Mouse (Mus musculus): ENCODE measurements around the gene Ttc7b.
A peak's percentile ranks its signal among the peaks of the same experiment; 100 is the strongest.

The Ttc7b gene

DNA sequence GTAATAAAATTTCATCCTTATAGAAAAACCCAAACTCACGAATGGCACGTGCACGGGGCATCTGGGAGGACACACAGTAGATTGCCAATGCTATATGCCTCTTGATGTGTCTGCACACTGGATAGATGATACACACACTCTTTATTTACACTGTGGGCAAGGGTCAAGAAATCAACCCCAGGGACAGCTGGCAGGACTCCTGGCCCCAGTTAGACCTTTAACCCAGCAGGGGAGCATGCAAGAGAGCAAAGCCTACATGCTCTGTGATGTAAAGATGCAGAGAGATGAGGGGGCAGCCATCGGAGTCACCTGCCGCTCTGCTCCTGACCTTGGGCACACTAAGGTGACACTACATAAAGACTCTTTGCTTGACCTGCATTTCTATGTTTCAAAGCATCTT is 32.3 kb downstream of the Ttc7b start:
- DNase-seq (ENCODE audit: low read depth, low spot score): no peak

DNA sequence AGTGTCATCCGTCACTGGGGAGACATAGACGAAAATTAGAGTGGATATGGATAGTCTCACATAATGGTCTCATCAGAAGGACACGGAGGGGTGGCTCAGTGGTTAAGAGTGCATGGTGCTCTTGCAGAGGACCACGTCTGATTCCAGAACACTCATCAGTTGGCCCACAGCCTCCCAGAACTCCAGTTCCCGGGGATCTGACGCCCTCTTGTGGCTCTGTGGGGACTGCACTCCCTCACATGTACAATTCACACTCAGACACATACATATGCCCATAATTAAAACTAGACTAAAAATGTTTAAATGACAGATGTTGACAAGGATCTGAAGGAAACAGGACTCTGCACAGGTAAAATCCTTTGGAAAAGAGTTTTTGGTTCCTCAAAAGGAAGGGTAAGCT is 34.4 kb downstream of the Ttc7b start:
- DNase-seq (ENCODE audit: low read depth, low spot score): no peak

DNA sequence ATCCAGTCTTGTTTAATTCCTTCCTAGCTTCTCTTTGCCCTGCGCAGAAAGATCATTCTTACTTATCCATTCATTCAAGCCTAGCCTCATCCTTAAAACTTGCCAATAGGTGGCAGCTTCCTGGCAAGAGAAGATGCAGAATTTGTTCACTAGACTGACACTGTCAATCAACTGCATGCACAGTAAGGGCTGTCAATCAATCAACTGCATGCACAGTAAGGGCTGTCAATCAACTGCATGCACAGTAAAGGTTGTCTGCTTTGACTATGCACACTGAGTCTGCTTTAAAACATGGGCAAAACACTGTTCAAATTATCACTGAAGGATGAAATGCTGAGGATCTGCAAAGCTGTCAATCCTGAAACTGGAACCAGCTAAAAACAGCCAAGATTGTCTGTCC is 37.6 kb downstream of the Ttc7b start:
- no peak for DNase-seq (ENCODE audit: low read depth, low spot score)

DNA sequence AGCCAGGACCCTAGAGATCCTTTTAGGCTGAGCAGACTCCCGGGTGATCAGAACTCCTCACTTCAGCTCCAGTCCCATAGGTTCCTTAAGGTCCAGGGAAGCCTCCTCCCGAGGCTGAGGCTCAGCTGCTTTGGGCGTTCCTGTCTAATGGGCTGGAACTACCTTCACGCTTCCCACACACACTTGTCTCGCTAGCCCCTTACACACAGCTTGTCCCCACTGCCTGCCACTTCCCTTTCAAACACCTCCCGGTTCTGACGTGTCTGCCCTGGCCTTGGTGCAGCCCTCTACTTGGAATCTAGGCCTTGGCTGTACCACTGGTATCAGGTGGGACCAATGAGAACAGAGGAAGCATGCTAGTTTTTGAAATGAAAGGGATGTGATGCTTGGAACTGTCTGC is 38.4 kb downstream of the Ttc7b start:
- no peak for DNase-seq (ENCODE audit: low read depth, low spot score)

DNA sequence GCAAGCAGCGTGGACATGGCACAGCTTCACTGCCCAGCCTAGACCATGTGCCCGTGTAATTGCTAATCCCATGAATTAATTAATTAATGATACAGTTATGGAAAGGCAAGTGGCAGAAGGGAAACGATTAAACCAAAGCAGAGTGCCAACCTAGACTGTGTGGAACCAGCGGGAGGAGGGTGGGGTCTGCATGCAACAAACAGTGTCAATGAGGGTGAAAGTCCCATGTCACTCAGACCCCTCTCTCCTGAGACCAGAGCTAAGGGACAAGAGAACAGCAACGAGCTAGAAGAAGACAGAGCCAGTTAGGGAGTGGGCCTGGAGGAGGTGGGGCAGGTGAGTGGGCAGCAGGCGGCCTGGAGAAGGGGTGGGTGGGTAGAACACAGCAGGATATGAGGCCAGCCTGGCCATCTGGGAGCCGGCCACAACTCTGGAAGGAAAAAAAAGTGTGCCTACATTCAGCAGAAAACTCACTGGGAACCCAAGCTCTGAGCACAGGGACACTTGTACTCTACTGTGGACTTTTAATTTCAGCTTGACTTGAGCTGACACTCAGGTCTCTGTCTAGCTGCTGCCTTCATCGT is 39.1 kb downstream of the Ttc7b start:
- DNase-seq (ENCODE audit: low read depth, low spot score): no peak

DNA sequence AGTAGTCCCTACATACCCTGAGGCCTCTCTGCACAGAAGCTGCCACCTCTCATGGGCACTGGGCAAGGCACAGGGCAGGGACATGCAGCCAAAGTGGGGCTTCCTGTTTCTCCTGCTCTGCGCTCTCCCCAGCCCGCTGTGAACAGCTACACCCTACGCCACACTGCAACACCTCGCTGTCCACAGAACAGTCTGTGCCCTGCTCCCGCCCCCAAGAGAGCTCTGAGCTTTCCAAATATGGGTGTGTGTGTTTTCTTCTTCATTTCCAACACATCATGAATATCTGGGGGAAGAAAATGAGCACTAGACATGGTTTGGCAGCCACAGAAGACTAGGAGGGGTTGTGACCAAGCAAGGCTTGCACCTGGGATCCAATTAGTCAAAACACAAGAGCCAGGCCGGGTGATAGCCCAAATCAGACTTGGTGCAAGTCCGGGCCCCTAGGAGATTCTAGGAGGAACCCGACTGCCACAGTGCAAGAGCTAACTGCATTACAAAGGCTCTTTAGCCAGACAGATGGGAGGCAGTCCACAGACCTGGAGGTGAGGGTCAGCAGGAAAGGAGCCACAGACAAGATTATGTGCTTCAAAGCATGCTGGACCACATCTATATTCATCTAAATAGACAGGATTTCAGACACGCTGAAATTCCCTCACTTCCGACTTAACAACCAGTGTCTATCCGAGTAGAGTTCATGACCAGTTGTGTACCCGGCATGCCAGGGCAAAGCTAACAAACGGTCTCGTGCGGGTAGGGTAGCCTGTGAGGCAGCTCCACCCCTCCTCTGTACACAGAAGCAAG is 39.8 kb downstream of the Ttc7b start:
- DNase-seq (ENCODE audit: low read depth, low spot score): peak; percentile 24

DNA sequence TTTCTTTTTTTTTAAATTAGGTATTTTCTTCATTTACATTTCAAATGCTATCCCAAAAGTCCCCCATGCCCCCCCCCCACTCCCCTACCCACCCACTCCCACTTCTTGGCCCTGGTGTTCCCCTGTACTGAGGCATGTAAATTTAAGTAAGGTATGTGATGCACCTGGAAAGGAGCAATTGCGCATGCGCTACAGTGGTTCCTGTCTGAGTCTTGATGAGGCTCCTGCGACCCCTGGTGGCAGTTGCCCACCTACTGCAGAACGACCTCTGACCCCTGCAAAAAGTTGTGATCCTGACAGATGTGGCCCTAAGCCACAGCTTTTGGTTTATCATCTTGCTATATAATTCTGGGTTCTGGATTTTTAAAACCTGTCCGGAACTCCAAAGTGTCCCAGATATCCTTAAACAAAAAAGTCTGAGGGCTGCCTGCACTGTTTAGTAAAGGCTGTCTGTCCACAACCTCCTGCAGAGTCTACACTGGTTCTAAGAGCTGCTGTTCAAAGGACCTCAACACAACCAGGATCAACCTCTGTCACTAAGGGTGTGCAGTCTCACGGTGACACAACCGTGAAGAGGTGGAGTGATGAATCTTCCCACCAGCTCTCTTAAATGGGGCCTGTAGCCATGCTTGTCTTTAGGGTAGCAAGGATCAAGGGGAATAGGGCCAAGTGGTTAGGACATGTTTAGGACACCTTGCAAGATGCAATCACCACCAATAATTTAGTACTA is 40.6 kb downstream of the Ttc7b start:
- DNase-seq (ENCODE audit: low read depth, low spot score): peak; percentile 89

DNA sequence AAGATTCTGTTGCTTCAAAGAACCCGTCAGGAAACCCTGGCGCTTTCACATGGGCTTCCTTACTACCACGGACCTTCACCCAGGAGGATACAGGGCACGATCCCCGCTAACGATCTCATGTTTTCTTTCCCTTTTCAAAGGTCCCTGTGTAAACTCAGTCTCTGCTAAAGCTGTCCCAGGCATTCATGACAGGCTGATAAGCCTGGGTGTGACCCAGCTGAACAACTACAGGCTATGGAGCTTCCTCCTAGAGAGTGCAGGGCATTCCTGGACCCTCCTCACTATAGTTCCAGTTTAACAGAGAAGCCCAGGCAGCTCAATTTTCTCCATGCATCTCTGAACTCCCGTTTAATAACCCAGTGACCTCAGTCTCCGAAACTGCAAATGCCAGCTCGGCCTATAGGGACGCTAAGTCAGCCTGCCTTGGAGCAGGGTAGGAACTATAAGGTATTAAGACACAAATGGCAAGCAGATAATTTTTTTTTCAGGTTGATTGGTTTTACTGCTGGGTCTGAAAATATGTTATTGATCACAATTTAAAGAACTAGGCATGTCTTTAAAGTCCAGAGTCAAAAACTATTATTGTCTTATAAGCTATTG is 41.3 kb downstream of the Ttc7b start:
- DNase-seq (ENCODE audit: low read depth, low spot score): no peak

DNA sequence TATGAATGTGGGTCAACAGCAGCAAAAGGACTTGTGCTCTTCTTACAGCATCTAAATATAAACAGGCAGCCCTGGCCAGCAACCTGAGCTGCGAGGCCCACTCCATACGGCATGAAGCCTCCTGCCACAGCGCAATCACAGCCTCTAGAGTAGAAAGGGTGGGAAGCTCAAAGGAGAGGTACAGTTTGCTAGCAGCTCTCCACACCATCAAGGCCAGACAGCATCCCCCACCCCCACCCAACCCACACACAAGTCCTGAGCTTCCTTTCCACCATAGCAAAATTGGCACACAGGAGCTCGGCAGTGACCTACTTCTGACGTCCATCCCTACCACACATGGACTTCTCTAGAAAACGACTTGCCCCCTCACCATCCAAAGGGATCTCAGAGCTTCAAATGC is 42.0 kb downstream of the Ttc7b start:
- no peak for DNase-seq (ENCODE audit: low read depth, low spot score)

DNA sequence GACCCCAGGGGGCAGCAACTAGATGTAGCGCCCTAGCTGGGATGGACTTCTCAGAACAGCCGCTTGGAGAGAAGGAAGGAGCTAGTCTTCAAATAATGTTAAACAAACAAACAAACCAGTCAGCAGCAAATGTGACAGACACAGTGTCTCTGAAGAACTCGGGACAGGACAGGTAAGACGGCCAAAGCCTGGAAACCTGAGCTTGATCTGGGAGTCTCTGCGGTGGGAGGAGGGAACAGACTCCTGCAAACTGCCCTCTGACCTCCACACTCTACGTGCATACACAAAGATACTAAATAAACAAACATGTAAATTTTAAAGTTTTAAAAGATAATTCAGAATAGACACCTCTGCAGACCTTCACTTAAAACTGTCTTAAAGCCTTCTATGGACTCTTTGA is 42.5 kb downstream of the Ttc7b start:
- DNase-seq (ENCODE audit: low read depth, low spot score): no peak

DNA sequence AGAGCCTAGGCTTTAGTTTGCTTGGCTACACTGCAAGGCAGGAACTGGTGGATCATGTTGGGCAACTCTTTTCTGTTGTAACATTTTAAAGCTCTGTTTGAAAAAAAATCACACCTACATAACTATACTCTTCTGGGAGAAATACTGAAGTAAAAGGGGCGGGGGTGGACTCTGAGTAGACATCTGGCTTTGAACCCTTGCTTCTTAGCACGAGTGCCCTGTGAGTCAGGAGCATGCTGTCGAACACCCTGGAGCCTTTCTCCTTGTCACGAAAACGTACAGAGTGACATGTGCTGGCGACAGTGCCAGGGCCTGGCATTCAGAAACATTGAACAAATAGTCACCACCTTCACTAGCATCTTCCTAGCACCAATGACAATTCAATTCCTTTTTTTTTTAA is 43.2 kb downstream of the Ttc7b start:
- DNase-seq (ENCODE audit: low read depth, low spot score): no peak

DNA sequence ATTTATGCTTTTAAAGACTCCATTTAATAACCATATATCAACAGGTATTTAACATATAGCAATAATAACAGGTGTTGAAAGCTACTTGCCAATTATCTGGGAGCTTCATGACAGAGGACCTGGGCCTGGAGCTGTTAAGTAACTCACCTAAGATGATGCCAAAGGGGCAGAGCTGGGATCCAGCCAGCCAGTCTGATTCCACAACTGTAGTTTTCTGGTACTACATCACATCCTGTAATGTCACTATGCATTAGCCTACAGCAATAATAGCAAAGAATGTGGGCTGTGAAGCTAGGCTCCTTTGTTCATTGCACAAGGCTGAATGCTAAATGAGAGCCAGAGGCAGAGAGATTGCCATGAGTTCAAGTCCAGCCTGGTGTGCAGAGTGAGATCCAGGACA is 44.3 kb downstream of the Ttc7b start:
- no peak for DNase-seq (ENCODE audit: low read depth, low spot score)

DNA sequence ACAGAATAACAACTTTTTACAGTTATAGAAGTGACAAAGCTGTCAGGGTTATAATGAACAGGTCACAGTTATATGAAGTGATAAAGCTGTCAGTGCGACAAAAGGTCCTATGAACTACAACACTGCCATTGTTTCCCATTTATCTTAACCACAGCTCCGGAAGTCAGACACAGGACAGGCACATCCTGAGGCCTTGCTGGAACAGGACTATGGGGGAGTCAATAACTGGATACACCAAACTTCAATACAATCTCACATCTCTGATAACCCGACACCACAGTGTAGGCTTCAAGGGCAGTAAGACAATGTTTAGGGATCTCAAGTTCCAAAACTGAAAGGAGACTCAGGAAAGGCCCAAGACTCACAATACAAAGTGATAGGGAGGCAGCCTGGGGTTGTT is 45.1 kb downstream of the Ttc7b start:
- DNase-seq (ENCODE audit: low read depth, low spot score): no peak

DNA sequence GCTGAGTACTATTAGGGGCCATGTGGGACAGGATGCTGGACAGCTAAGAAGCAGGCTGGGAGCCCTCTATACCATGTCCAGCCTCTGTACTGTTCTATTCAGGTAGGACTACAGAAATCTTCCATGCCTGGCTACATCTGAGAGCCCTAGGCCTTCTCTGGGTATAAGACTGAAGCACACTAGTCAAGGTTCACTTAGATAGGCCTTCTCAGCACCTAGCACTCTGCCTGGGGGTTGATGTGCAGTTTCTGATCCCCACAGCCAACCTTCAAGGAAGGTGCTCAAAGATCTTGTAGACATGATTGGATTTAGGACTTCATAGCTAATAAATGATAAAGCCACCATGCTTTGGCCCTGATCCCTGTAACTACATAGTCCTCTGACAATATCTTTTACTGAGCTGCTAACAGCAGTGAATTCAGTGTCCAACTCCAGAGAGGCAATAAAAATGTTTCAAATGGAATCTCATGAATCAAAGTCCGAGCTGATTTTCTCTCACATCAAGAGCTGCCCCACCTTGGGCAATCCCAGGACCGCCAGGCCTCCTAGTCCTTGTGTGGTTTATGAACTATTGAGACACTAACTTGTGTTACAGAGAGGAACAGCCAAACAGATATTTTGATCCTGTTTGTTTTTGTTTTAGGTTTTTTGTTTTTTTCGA is 45.8 kb downstream of the Ttc7b start:
- no peak for DNase-seq (ENCODE audit: low read depth, low spot score)

DNA sequence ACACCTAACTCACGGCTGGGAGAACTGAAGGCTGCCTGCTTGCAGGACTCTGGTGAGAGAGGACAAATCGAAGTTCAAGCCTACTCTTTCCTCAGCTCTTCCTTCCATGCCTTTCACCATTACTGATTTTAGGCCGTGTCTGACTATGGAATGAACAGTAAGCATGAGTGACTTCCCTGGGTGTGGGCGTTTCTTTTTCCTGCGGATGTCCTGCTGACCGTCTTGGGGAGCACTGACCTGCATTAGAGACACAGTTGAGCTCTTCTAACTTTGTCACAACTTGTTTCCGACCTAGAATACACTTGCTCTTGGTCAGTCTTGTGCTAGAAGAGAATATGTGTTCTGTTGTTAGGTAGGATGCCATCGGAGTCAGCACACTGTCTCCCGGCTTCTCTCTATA is 50.3 kb downstream of the Ttc7b start:
- DNase-seq (ENCODE audit: low read depth, low spot score): no peak

DNA sequence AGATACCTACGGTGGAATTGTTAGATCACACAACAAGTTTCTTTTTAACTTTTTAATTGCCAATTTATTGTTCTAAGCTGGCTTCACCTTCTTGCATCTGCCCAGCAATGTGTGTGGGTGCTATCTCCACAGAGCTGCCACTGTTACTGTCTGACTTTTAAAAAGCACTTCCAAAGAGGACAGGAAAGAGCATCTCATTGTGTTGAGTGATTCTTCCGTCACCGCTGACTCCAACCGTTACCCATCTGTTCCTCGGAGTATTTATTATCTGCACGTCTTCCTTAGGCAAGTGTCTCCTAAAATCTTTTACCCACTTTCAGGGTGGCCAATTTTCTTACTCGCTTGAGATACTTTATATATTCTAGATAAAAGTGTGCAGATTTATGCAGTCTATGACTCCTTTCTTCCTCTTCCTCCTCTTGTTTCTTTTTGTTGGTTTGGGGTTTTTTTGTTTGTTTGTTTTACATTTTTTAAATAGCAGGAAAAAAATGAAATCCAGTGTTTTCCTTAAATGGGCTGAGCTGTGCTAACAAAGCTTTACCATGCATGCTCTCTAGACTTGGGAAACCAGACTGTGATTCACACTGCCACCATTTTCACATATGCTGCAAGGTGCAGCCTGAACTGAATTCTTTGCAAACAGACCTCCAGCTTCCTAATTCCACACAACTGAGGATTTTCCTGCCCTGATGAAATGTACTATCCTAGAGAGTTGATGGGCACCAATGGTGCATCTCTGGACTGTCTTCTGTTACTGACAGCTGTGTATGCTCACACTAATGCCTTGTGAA is 50.9 kb downstream of the Ttc7b start:
- DNase-seq (ENCODE audit: low read depth, low spot score): no peak

DNA sequence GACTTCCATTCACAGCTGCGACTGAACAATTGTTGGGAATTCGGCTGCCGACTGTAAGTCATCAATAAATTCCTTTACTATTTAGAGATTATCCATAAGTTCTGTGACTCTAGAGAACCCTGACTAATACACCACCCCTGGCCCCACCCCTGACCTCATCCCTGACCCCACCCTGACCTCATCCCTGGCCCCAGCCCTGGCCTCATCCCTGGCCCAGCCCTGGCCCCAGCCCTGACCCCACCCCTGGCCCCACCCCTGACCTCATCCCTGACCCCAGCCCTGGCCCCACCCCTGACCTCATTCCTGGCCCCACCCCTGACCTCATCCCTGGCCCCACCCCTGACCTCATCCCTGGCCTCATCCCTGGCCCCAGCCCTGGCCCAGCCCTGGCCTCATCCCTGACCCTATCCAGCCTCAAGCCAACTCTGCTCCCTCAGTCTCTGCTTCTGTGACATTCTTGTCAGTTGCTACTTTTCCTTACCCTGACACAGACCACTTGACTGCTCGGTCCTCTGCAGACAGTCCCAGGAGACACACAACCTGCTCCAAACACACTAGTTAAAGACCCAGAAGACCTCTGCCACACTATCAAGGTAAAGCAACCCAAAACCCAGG is 55.4 kb downstream of the Ttc7b start:
- DNase-seq (ENCODE audit: low read depth, low spot score): no peak

DNA sequence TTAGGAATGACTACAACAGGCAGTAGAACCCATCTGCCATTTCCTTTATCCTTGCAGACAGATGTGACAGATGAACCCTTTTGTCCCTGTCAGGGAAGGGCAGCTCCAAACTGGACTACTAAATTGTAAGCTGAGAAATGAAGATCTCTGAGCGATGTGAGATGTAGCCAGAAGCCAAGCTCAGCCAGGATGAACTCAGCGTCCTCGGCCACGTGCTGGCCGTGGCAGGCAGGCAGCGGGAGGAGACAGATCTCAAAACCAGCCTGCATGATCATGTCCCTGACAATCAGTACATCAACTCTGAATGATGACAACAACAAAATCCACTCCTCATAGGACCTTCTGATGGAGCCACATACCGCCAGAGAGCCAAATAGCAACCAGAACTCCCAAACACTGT is 62.9 kb downstream of the Ttc7b start:
- DNase-seq (ENCODE audit: low read depth, low spot score): no peak

DNA sequence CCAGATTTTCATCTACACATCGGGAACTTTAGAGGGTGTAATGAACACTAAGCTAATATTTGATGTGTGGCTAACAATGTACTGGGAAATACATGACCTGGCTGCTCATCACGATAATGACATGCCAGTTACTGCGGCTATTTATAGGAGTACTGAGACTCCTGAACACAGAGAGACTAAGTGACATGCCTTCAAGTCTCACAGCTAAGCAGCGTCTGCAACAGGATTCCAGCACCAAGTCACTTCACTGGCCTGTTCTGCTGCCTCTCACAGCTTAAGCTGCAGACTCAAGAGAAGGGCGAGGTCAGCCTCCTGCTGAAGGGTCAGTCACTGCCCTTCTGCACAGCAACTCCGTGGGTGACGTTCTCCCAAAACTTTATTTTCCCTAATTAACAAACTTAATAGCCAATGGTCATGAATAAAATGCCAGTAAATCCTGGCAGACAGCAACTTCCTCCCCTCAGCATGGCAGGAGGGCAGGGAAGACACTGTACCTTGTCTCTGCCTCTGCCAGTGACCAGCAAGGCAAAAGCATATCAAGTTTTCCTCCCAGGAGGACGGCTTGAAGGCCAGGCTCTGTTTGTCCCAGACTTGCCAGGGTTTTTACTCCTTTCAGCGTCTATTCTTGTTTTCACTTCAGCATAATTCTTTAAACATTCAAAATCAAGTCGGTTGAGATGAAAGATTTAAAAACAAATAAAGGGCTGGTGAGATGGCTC is 64.2 kb downstream of the Ttc7b start:
- no peak for DNase-seq (ENCODE audit: low read depth, low spot score)

DNA sequence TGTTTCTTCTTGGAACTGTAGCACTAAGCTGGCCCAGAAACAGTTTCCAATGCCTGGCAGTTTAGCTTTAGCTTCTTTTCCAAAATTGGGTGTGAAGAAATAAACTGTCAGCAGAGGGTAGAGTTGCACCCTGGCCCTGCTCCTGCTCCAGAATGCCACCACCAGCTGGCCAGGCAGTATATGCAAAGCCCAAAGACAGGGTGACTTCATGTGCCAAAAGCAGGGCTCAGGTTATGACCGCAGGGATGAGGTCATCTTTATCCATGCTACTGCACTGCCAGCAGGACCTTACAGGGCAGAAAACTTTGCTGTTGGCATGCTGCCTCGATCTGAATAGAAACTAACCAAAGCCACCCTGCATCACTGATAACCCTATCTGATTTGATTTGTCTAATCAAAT is 65.2 kb downstream of the Ttc7b start:
- no peak for DNase-seq (ENCODE audit: low read depth, low spot score)
